Mouse (Mus musculus) lung, adult 2 months (tissue): ENCODE measurements around the gene Kcnj9.

ENCODE experiments used
- CTCF ChIP-seq: fragments of 200-500 bp; IDR thresholded peaks from 2 replicates; pipeline ENCODE4 v1.5.1; 2011; ENCODE audit warnings: mild to moderate bottlenecking, low read length, control low read depth; ENCODE audit not compliant: insufficient read depth
- POLR2A ChIP-seq: fragments of 200-500 bp; IDR thresholded peaks from 2 replicates; pipeline ENCODE4 v1.6.1; 2011; ENCODE audit warnings: low read depth, mild to moderate bottlenecking, control low read depth, low read length, borderline replicate concordance; ENCODE audit errors: extremely low read depth

DNA sequence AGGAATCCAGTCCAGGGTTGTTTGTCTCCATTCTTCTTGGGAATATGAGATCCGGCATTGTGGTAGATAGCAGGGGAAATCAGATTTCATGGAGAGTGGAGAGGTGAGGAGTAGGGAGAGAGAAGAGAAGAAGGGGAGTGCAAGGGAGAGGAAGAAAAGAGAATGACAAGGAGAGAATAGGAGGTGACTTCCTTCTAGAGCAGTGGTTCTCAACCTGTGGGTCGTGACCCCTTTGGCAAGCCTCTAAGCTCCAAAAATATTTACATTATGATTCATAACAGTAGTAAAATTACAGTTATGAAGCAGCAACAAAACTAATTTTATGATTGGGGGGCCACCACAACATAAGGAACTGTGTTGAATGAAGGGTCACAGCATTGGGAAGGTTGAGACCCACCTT lies 3.8 kb upstream of the Kcnj9 start:
- TF ChIP-seq POLR2A (no peak), CTCF (no peak)
